Mouse (Mus musculus) forebrain, embryonic 15.5 days (tissue): ENCODE measurements around the gene Itga1. TPM values are rescaled to one million over a fixed set of nuclear protein-coding genes. Genes with fewer than 3 reads are reported as not detected.

Source experiments
- ATAC-seq: fragments of 200-750 bp; cut with Nextera tagmentation; replicated peaks from 2 replicates; pipeline ENCODE4 v1.8.0; 2017; ENCODE audit warnings: mild to moderate bottlenecking, moderate TSS enrichment, moderate library complexity
- H3K27ac ChIP-seq: fragments of 300-500 bp; sonication (generic); replicated peaks from 2 replicates; pipeline ENCODE4 v1.5.1; 2015; ENCODE audit warnings: mild to moderate bottlenecking, inconsistent platforms
- H3K27me3 ChIP-seq: fragments of 300-500 bp; sonication (generic); 2 replicates; pipeline ENCODE4 v1.6.1; 2015; ENCODE audit warnings: inconsistent platforms
- H3K36me3 ChIP-seq: fragments of 300-500 bp; sonication (generic); 2 replicates; pipeline ENCODE4 v1.6.1; 2015; ENCODE audit warnings: mild to moderate bottlenecking, inconsistent platforms
- H3K4me1 ChIP-seq: fragments of 300-500 bp; sonication (generic); 2 replicates; pipeline ENCODE4 v1.6.1; 2015; ENCODE audit warnings: inconsistent platforms
- H3K4me2 ChIP-seq: fragments of 300-500 bp; sonication (generic); replicated peaks from 2 replicates; pipeline ENCODE4 v1.6.1; 2015; ENCODE audit warnings: mild to moderate bottlenecking, inconsistent platforms
- H3K4me3 ChIP-seq: fragments of 300-500 bp; sonication (generic); 2 replicates; pipeline ENCODE4 v1.5.1; 2015; ENCODE audit warnings: mild to moderate bottlenecking, inconsistent platforms
- H3K9ac ChIP-seq: fragments of 300-500 bp; sonication (generic); replicated peaks from 2 replicates; pipeline ENCODE4 v1.6.1; 2015; ENCODE audit warnings: mild to moderate bottlenecking, inconsistent platforms
- H3K9me3 ChIP-seq: fragments of 300-500 bp; sonication (generic); 2 replicates; pipeline ENCODE4 v1.6.1; 2016; ENCODE audit warnings: inconsistent platforms
- WGBS: fragments of 180-500 bp; shearing (Covaris S2); methylation state at CpG from one replicate; pipeline ENCODE4 v1.1.7; 2015; ENCODE audit warnings: mixed read lengths; 5-methylcytosine and 5-hydroxymethylcytosine counted together
- polyA plus RNA-seq: library from polyadenylated mRNA; unstranded; fragments of >200 nt; fragmentation: Nextera tagmentation; extraction: Ambion mirVana; gene quantifications from 2 replicates; pipeline ENCODE4 v1.2.1, GENCODE M21; 2015

Itga1 gene
- polyA plus RNA-seq, 1 experiment from 2014 or later = 5.6 TPM

DNA sequence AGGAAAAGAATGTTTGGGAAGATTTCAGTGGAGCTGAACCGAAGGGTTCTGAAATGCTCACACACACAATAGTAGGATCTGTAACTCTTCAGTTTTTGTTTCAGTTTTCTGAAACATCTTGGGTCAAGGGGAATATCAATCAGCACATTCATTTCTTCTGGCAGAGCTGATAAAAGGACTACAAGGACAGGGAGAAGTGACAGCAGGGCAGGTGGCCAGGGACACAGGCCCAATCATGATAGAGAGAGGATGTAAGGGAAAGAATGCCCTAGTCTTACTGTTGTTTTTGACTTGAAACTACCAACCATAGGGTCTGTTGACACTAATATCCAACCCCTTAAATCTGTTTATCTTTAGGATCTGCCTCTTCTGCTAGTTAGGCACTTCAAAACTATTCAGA is 22.8 kb upstream of the Itga1 start:
- Histone ChIP-seq H3K4me3 (no peak overlapping the region), H3K36me3 (no peaks in the 10 kb centered on the region), H3K9ac (no peak overlapping the region), H3K27ac (no peak overlapping the region), H3K4me2 (no peak overlapping the region), H3K9me3 (no peaks in the 10 kb centered on the region), H3K27me3 (no peaks in the 10 kb centered on the region), H3K4me1 (no peaks in the 10 kb centered on the region)
- no peak for ATAC-seq
- 80% methylated on average over 1 of the region's 1 CpGs for WGBS

DNA sequence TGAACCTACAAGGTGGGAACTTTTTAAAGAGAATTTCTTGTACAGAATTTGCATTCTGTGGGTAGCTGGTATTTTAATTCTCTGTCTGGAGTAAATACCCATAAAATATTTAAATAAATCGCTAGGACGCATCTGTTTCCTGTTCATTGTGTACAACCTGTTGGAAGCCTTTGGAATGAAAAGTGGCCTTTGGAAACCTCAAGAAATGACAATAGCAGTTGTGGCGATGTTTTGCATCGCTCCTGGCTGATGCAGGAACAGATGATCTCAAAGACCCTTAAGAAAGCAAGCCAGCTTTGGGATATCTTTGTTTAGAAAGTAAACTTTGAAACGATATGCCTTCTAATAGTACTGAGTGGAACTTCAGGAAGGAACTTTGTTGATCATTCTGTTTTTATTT is 17.0 kb upstream of the Itga1 start:
- no peaks in the 10 kb centered on the region for H3K4me1 ChIP-seq
- 67% methylated on average over 5 of the region's 5 CpGs for WGBS
- H3K4me2 ChIP-seq = no peak overlapping the region
- H3K27ac ChIP-seq = no peak overlapping the region
- H3K27me3 ChIP-seq = no peaks in the 10 kb centered on the region
- ATAC-seq = no peak
- no peak overlapping the region for H3K9ac ChIP-seq
- H3K9me3 ChIP-seq = no peaks in the 10 kb centered on the region
- no peak overlapping the region for H3K4me3 ChIP-seq
- no peaks in the 10 kb centered on the region for H3K36me3 ChIP-seq

DNA sequence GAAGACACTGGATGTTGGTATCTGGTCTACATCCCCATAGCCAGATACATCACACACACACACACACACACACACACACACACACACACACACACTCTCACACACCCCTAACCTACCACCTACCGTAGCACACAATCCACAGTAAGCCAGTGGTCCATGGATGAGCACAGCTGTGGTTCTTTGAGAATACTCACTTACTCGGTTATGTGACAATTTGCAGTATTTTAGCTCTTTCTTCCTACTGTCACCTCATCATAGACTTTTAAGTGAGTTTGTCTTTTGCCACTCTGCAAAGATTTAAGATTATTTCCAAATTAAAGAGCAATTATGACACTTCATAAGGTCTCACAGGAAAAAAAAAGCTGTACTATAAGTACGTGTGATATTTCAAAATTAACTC is 16.4 kb upstream of the Itga1 start:
- H3K9ac ChIP-seq = no peak overlapping the region
- H3K27me3 ChIP-seq = no peaks in the 10 kb centered on the region
- H3K4me2 ChIP-seq = no peak overlapping the region
- WGBS = 85% methylated on average over 3 of the region's 3 CpGs
- no peaks in the 10 kb centered on the region for H3K4me1 ChIP-seq
- H3K27ac ChIP-seq = no peak overlapping the region
- H3K9me3 ChIP-seq = no peaks in the 10 kb centered on the region
- H3K4me3 ChIP-seq = no peak overlapping the region
- H3K36me3 ChIP-seq = no peaks in the 10 kb centered on the region
- ATAC-seq = no peak

DNA sequence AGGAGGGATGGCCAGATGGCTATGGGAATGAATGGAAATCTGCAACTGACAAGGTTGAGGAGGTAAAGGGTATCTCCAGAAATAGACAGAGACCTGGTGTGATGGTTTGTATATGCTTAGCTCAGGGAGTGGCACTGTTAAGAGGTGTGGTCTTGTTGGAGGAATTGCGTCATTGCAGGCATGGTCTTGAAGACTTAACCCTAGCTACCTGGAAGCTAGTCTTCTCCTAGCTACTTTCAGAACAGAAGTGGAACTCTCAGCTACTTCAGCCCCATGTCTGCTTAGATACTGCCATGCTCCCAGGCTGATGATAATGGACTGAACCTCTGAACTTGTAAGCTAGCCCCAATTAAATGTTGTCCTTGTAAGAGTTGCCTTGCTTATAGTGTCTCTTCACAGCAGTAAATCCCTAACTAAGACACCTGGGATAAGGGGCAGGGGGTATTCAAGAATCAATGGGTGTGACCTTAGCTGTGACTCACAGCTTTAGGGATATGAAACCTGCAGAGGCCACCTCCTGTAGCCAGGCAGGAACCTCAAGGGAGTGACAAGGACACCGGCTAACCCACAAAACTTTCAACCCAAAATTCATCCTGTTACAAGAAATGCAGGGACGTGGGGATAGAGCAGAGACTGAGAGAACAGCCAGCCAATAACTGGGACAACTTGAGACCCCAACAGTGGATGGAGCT is 15.3 kb upstream of the Itga1 start:
- 86% methylated on average over 3 of the region's 3 CpGs for WGBS
- H3K4me3 ChIP-seq = no peak overlapping the region
- no peak for ATAC-seq
- H3K36me3 ChIP-seq = no peaks in the 10 kb centered on the region
- H3K9ac ChIP-seq = no peak overlapping the region
- no peaks in the 10 kb centered on the region for H3K4me1 ChIP-seq
- H3K9me3 ChIP-seq = no peaks in the 10 kb centered on the region
- H3K27me3 ChIP-seq = no peaks in the 10 kb centered on the region
- no peak overlapping the region for H3K27ac ChIP-seq
- no peak overlapping the region for H3K4me2 ChIP-seq

DNA sequence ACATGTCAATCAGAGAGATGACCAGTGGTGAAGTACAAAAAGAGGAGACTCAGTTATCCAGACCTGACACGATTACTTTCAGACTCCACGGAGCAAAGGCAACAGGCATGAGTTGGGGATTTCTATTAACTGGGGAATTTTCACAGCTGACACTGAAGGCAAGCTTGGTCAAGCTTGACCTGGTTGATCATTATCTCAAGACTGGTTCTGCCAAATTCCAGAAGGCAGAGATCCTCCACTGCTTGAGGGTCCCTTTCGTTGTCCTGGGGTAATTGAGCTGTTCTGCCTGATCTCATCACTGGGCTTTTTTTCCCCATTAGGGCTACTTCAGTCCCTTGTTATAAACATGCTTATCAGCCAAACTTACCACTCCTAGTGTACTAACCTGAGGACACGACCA is 7.9 kb upstream of the Itga1 start:
- Histone ChIP-seq H3K9me3 (no peaks in the 10 kb centered on the region), H3K27ac (no peak overlapping the region), H3K36me3 (no peaks in the 10 kb centered on the region), H3K4me3 (no peak overlapping the region), H3K4me1 (no peaks in the 10 kb centered on the region), H3K4me2 (no peak overlapping the region), H3K9ac (no peak overlapping the region), H3K27me3 (no peaks in the 10 kb centered on the region)
- WGBS = 86% methylated on average over 4 of the region's 4 CpGs
- ATAC-seq = no peak

DNA sequence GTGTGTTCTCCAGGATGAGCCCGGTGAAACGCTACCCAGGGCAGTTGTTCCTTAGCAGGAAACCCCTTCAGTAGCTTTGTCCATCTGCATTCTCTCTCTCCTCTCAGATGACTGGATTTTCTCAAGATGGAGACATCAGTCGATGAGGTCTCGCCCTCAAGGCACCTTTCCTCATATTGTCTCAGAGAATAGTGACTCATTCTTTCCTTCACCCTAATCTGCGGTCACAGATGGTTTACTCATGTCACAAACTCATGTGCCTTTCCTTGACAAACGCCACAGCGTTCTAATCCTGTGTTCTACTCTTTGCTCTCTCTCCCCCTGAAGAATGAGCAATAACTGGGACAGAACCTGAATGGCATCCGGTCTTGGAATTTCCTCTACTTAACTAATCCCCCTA is 5.7 kb upstream of the Itga1 start:
- no peaks in the 10 kb centered on the region for H3K27me3 ChIP-seq
- 94% methylated on average over 8 of the region's 8 CpGs for WGBS
- no peak overlapping the region for H3K4me2 ChIP-seq
- H3K4me1 ChIP-seq = no peaks in the 10 kb centered on the region
- ATAC-seq = no peak
- H3K9me3 ChIP-seq = no peaks in the 10 kb centered on the region
- no peaks in the 10 kb centered on the region for H3K36me3 ChIP-seq
- no peak overlapping the region for H3K9ac ChIP-seq
- no peak overlapping the region for H3K27ac ChIP-seq
- H3K4me3 ChIP-seq = no peak overlapping the region

DNA sequence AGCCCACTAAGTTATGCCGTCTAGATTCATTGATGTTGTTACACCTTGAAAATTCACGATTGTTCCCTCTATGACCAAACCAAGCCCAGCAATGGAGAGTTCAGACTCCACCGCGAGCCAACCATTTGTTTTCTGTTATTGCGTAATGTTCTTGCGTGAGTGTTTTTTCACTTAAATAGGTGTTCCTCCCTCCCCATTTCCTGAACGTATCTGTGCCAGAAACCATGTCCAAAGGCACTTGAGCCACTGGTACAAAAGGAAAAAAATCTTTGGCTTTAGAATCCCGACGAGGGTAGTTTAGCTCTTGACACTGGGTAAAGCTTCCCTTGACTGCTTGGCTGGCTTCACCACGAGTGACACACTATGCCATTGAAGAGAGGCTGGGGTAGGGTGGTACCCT is 4.4 kb upstream of the Itga1 start:
- H3K4me1 ChIP-seq = peaks cover 11% of the 10 kb centered on the region
- ATAC-seq = no peak
- no peaks in the 10 kb centered on the region for H3K36me3 ChIP-seq
- no peaks in the 10 kb centered on the region for H3K9me3 ChIP-seq
- H3K27me3 ChIP-seq = no peaks in the 10 kb centered on the region
- no peak overlapping the region for H3K4me3 ChIP-seq
- H3K4me2 ChIP-seq = no peak overlapping the region
- WGBS = 84% methylated on average over 10 of the region's 10 CpGs
- no peak overlapping the region for H3K27ac ChIP-seq
- no peak overlapping the region for H3K9ac ChIP-seq

DNA sequence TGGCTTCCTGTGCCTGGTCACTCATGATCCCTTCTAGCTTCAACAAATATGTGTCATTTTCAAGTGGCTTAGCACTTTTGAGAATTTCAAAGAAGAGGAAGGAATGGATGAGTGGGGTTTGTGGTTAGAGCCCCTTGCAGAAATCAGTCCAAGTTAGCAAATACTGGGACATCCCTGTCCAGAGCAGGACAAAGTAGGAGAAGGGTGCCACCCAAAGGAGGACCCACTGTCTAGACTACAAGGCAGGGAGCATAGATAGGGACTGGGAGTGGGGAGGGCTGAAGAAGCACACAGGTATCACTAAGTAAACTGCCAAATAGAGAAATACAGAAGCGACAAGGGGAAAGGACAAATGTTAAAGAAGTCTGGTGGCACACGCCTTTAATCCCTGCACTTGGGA is 990 bp upstream of the Itga1 start:
- no peaks in the 10 kb centered on the region for H3K9me3 ChIP-seq
- H3K4me2 ChIP-seq = no peak overlapping the region
- no peak overlapping the region for H3K4me3 ChIP-seq
- no peaks in the 10 kb centered on the region for H3K36me3 ChIP-seq
- no peak overlapping the region for H3K27ac ChIP-seq
- WGBS = 96% methylated on average over 2 of the region's 2 CpGs
- H3K9ac ChIP-seq = no peak overlapping the region
- H3K4me1 ChIP-seq = peaks cover 15% of the 10 kb centered on the region
- H3K27me3 ChIP-seq = no peaks in the 10 kb centered on the region
- ATAC-seq = no peak

DNA sequence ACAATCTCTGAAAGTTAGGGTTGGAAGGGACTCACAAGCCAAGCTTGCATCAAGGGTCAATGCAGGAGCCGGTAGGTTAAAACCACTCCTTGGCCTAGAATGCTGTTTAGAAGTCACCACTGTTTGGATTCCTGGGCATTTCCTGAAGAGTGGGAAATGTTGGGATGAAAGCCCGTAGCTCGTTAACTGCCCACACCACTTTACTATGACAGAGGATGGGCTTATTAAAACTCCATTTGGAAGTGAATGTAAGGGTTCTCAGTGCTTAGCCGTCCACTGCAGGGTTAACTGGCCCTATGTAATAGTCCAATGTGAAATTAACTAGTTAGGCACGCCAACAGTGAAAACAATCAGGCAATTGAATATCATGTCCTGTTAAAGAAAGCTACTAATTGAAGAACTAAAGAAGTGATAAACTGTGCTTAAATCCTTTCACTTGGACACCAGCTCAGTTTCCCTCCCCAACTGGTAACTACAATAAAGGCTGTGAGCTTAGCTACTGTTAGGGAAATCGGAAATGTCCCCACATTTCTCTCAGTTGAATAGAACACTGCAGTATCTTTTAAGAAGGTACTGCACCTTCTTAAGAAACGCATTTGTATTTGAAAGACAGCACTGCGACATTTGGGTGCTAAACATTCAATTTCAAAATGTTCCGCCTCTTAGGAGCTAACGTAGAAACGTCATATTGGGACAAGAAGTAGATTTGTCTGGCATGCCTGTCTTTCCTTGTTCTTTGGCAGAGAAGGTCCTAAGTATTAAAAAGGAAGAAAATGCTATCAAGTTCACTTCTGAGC is 1.2 kb downstream of the Itga1 start:
- Histone ChIP-seq H3K9me3 (no peaks in the 10 kb centered on the region), H3K4me2 (peak overlapping the region; percentile 71), H3K4me3 (peak overlapping the region; percentile 43), H3K27me3 (no peaks in the 10 kb centered on the region), H3K27ac (no peak overlapping the region), H3K4me1 (peaks cover 15% of the 10 kb centered on the region), H3K9ac (no peak overlapping the region), H3K36me3 (no peaks in the 10 kb centered on the region)
- no peak for ATAC-seq
- WGBS = 16% methylated on average over 11 of the region's 11 CpGs

DNA sequence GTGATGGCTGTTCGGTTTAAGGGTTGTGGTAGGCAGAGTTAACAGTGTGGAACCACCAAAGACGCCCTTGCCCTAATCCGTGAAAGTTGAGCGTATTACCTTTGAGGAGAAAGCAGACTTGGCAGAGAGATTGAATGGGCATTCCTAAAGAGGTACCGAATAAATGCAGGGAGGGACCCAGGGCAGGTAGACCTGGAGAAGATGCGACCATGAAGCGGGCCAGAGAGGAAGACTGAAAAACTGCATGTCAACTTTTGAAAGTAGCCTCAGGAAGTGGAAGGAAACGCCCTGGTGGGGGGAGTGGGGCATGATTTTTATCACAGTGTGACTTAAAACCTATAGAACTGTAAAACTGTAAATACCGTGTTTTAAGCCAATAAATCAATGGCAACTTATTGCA is 2.4 kb downstream of the Itga1 start:
- no peaks in the 10 kb centered on the region for H3K9me3 ChIP-seq
- no peaks in the 10 kb centered on the region for H3K36me3 ChIP-seq
- H3K4me3 ChIP-seq = no peak overlapping the region
- H3K27me3 ChIP-seq = no peaks in the 10 kb centered on the region
- H3K9ac ChIP-seq = no peak overlapping the region
- ATAC-seq = no peak
- H3K27ac ChIP-seq = no peak overlapping the region
- H3K4me1 ChIP-seq = peaks cover 15% of the 10 kb centered on the region
- WGBS = 87% methylated on average over 9 of the region's 9 CpGs
- no peak overlapping the region for H3K4me2 ChIP-seq

DNA sequence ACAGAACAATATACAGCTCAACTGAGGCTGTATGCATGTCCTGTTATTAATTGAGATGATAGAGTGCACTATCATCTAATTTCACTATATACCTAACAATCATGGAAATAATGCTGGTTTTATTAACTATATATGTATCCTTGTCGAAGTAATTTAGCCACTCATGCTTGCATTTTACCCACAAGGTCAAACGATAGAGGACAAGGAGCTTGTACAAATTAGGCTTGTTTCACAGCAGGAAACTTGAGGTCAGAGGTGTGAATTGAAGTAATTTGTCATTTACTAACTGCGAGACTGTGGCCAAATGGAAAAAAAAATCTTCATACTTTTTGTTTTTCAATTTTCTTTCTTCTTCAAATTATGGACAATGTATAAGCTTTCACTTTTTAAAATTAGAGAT is 3.5 kb downstream of the Itga1 start:
- no peak overlapping the region for H3K9ac ChIP-seq
- no peak overlapping the region for H3K27ac ChIP-seq
- peaks cover 15% of the 10 kb centered on the region for H3K4me1 ChIP-seq
- H3K4me2 ChIP-seq = no peak overlapping the region
- no peak for ATAC-seq
- 93% methylated on average over 3 of the region's 3 CpGs for WGBS
- H3K27me3 ChIP-seq = no peaks in the 10 kb centered on the region
- H3K9me3 ChIP-seq = no peaks in the 10 kb centered on the region
- H3K36me3 ChIP-seq = no peaks in the 10 kb centered on the region
- H3K4me3 ChIP-seq = no peak overlapping the region

DNA sequence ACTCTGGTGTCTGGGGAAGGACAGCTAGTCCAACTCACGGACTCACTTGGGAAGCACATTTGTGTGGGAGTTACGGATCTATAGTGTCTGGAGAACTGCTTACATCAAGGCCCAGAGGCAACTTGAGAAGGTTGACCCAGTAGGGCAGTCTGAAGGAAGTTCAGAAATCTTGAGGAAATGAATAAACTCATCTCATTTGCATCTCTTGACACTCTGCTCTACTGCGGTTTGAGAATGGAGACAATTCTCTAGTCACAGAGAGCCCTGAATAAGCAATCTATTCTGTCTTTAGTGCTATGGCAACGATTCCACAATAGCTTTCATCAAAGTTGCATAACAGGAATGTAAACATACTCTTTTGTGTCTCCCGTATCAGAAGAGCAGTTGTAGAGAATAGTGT is 4.8 kb downstream of the Itga1 start:
- Histone ChIP-seq H3K4me3 (no peak overlapping the region), H3K27ac (no peak overlapping the region), H3K4me1 (peaks cover 12% of the 10 kb centered on the region), H3K27me3 (no peaks in the 10 kb centered on the region), H3K4me2 (no peak overlapping the region), H3K36me3 (no peaks in the 10 kb centered on the region), H3K9ac (no peak overlapping the region), H3K9me3 (no peaks in the 10 kb centered on the region)
- ATAC-seq = no peak
- 49% methylated on average over 5 of the region's 5 CpGs for WGBS

DNA sequence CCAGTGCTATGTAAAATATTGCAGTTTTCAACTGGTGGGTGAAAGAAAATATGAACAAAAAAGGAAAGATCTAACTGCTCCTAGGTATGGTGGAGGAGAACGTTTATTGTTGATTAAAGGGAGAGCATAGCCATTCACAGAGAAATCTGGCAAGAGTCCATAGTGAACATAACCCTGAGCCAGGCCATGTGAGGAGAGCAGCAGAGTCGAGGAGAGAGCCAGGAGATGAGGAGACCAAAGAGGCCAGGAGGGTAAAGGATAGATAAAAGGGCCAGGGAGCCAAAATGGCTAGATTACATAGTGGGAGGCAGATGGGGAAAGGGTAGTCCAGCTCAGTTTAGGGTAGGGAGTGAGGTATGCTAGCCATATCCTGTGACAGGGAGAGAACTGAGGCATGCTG is 5.5 kb downstream of the Itga1 start:
- Histone ChIP-seq H3K27me3 (no peaks in the 10 kb centered on the region), H3K9ac (no peak overlapping the region), H3K36me3 (no peaks in the 10 kb centered on the region), H3K9me3 (no peaks in the 10 kb centered on the region), H3K4me3 (no peak overlapping the region), H3K4me1 (peaks cover 4% of the 10 kb centered on the region), H3K27ac (no peak overlapping the region), H3K4me2 (no peak overlapping the region)
- ATAC-seq = no peak
- WGBS = 43% methylated on average over 2 of the region's 2 CpGs
